ENCODE assay signal across 8 mouse cellular contexts in the genomic region with DNA sequence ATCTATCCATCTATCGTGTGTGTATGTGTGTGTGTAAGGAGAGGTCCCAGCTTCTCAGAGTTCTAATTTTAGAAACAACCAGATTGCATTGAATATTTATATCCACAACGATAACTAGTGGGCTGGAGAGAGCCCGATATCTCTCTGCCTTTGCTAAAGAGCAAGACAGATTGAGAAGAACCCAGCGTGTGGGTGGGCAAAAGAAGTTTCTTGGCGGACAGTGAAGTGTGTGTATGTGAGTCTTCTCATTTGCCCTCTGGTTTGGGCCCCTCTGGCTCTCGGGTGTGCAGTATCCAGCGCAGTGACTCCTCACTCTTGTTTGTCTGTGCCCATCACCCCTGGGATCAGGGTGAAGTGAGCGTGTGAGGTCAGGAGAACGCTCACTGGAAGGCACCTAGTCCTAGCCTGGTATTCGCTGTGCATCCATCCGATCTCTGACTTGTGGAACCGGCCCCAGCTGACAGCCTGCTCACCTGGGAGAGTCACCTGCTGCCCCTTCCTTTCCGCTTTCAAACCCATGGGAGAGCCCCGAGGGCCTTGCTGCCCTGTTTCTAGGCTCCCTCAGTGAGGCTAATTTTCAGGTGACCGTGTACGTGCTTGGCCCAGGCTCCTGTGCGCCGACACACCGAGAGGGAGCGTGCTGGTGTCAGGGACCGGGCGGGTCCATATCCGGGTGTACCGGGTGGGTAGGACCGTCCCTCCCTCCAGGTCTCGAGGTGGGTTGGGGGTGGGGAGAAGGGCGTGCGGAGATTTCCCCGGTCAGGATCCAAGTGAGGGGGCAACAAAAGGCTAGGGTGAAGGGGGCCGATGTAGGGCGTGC. TPM values are rescaled to one million over a fixed set of nuclear protein-coding genes. Genes with fewer than 3 reads are reported as not detected.
DNase-seq lines count a peak whose midpoint lies in the region; ATAC-seq lines count a peak whose summit lies in the region.

No protein-coding gene starts in this region.

- ATAC-seq in neural tube, embryonic 11.5 days (ENCODE audit: insufficient read depth, low FRiP score, low TSS enrichment): no peak; the same call in 1 of the 2 replicates
- ATAC-seq in hematopoietic stem cell, adult 5-6 weeks (replicated peaks in 1 of 2; ENCODE audit: insufficient read depth in 1 of 2, low FRiP score in 2 of 2, low TSS enrichment in 1 of 2, low read depth in 1 of 2, poor library complexity in 2 of 2, severe bottlenecking in 2 of 2): peak; percentile 13 to 43; a peak in 1 of 4 replicates
- peak; percentile 52 for ATAC-seq in limb, embryonic 15.5 days (ENCODE audit: insufficient number of reproducible peaks, low FRiP score, low TSS enrichment, low read depth)

- 0 out of 2 replicates have a peak, but pooled peaks cover 6% of the 10 kb centered on the region for H3K4me1 ChIP-seq in neural tube, embryonic 11.5 days (ENCODE audit: control insufficient read depth, insufficient read depth, low read length)
- peaks cover 21% of the 10 kb centered on the region for H3K4me1 ChIP-seq in limb, embryonic 15.5 days

- peak overlapping the region; percentile 80 for H3K9ac ChIP-seq in neural tube, embryonic 11.5 days (ENCODE audit: low read length)
- H3K9ac ChIP-seq in limb, embryonic 15.5 days: peak overlapping the region; percentile 76

- WGBS in neural tube, embryonic 11.5 days: 9% methylated on average over 31 of the region's 31 CpGs
- 11% methylated on average over 31 of the region's 31 CpGs for WGBS in limb, embryonic 15.5 days

- H3K27ac ChIP-seq in neural tube, embryonic 11.5 days (ENCODE audit: low read depth, low read length): peak overlapping the region; percentile 75; the same call in 1 of the 2 replicates
- peak overlapping the region; percentile 84; the same call in 1 of the 2 replicates for H3K27ac ChIP-seq in limb, embryonic 15.5 days

- DNase-seq in adrenal gland, adult 18-20 months (ENCODE audit: low spot score in 2 of 2): peak; percentile 21 to 26
- no peak for DNase-seq in adrenal gland, adult 8-10 months
- no peak for DNase-seq in neural tube, embryonic 11.5 days (ENCODE audit: low spot score)
- DNase-seq in neural tube, embryonic 10.5 days (ENCODE audit: extremely low spot score, low spot score): no peak
- DNase-seq in right cerebral cortex, adult 2 months (ENCODE audit: low spot score in 2 of 2): peak; percentile 61 to 70
- no peak for DNase-seq in ovary, postnatal 36 days (ENCODE audit: low spot score)

- no peaks in the 10 kb centered on the region for H3K36me3 ChIP-seq in neural tube, embryonic 11.5 days (ENCODE audit: control insufficient read depth, insufficient read depth, low read length)
- no peaks in the 10 kb centered on the region for H3K36me3 ChIP-seq in limb, embryonic 15.5 days

- H3K27me3 ChIP-seq in neural tube, embryonic 11.5 days (ENCODE audit: control insufficient read depth, insufficient read depth, low read length): peaks cover 5% of the 10 kb centered on the region; the same call in 1 of the 2 replicates
- H3K27me3 ChIP-seq in limb, embryonic 15.5 days: no peaks in the 10 kb centered on the region

- no peaks in the 10 kb centered on the region for H3K9me3 ChIP-seq in neural tube, embryonic 11.5 days (ENCODE audit: control insufficient read depth, low read length)
- no peaks in the 10 kb centered on the region for H3K9me3 ChIP-seq in limb, embryonic 15.5 days

- H3K4me3 ChIP-seq in neural tube, embryonic 11.5 days (ENCODE audit: low read depth, low read length): peak overlapping the region; percentile 76
- peak overlapping the region; percentile 80 for H3K4me3 ChIP-seq in limb, embryonic 15.5 days

- peak overlapping the region; percentile 76 for H3K4me2 ChIP-seq in neural tube, embryonic 11.5 days (ENCODE audit: low read depth)
- peak overlapping the region; percentile 91 for H3K4me2 ChIP-seq in limb, embryonic 15.5 days

RNA-seq across cellular contexts. Expression of a gene that starts 0.7 kb away (rescaled TPM):
- 1 to 10 TPM; 4.2 to 6.5 TPM for total RNA-seq in adrenal gland, adult 18-20 months (2021)
- total RNA-seq in adrenal gland, adult 8-10 months (2022): 10 to 100 TPM in 1 of 4 experiments, 1 to 10 TPM in 3; 4.8 to 11.5 (median 8.3) TPM
- polyA plus RNA-seq in neural tube, embryonic 11.5 days (2014; fragmentation: Nextera tagmentation; extraction: Ambion mirVana): 1.4 and 1.6 TPM in 2 replicates
- 0.69 TPM in 1 of 2 replicates, not detected in the other for total RNA-seq in hematopoietic stem cell, adult 5-6 weeks (2017)
- 2.4 and 2.5 TPM in 2 replicates for polyA plus RNA-seq in limb, embryonic 15.5 days (2015; fragmentation: Nextera tagmentation; extraction: Ambion mirVana)

RNA-seq across cellular contexts. Expression of a gene that starts 4.9 kb away (rescaled TPM):
- total RNA-seq in adrenal gland, adult 18-20 months (2021): 10 to 100 TPM; 49.6 to 57.5 TPM
- 100 to 1,000 TPM in 1 of 4 experiments, 10 to 100 TPM in 3; 52.0 to 101 (median 75.4) TPM for total RNA-seq in adrenal gland, adult 8-10 months (2022)
- 307 and 376 TPM in 2 replicates for polyA plus RNA-seq in neural tube, embryonic 11.5 days (2014; fragmentation: Nextera tagmentation; extraction: Ambion mirVana)
- total RNA-seq in hematopoietic stem cell, adult 5-6 weeks (2017): 151 and 344 TPM in 2 replicates
- polyA plus RNA-seq in limb, embryonic 15.5 days (2015; fragmentation: Nextera tagmentation; extraction: Ambion mirVana): 316 and 461 TPM in 2 replicates

RNA-seq across cellular contexts. Expression of a gene that starts 43.9 kb away (rescaled TPM):
- 10 to 100 TPM; 20.1 to 35.0 TPM for total RNA-seq in adrenal gland, adult 18-20 months (2021)
- total RNA-seq in adrenal gland, adult 8-10 months (2022): 10 to 100 TPM; 30.8 to 40.4 (median 33.2) TPM
- 11.5 and 12.0 TPM in 2 replicates for polyA plus RNA-seq in neural tube, embryonic 11.5 days (2014; fragmentation: Nextera tagmentation; extraction: Ambion mirVana)
- total RNA-seq in hematopoietic stem cell, adult 5-6 weeks (2017): 17.0 and 21.8 TPM in 2 replicates
- 10.8 and 12.5 TPM in 2 replicates for polyA plus RNA-seq in limb, embryonic 15.5 days (2015; fragmentation: Nextera tagmentation; extraction: Ambion mirVana)

Comparison
In these comparisons a context has a peak if more than half of its experiments do, and no peak if none do; other contexts are left out.
1. DNase-seq: peak in adrenal gland, adult 18-20 months (2 of 2) and right cerebral cortex, adult 2 months (2 of 2); none in adrenal gland, adult 8-10 months (single experiment), neural tube, embryonic 11.5 days (single experiment), neural tube, embryonic 10.5 days (single experiment) and ovary, postnatal 36 days (single experiment).